Mouse (Mus musculus): Measurements from ENCODE around the gene Vps35.
A peak's percentile ranks its signal among the peaks of the same experiment; 100 is the strongest.

Gene Vps35

DNA sequence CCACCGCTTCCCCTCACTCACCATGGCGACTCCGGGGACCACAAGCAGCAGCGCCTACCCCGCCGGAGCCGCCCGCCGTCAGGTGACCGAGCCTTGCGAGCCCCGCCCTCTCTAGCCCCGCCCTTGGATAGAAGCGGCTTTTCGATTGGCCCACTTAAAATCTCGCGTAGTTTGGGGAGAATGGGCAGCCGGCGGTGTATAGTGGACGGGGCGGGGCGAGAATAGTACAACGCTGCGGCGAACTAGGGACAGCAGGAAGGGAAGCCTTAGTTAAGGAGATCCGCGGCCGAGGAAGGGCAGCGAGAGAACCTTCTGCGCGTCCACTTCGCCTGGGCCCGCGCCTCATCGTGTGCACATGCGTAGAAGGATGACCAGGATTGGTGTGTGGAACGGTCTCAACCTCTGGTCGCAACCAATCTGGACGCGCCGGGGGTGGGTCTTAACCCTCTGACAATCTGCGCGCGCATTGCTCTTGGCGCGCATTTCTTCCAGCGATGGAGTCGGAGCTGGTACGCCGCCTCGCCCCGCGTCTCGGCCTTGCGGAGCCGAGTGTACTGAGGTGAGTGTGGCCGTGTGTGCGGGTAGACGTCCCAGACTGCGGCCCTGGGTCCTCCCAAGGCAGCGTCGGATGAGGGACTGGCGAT is at the start of gene Vps35, which contains the start of gene Orc6:
Gene Vps35 (minus strand): TSS at position 369 of the 644 bp plus-strand sequence.
Gene Orc6 (plus strand): TSS at position 199 of the 644 bp plus-strand sequence.
- peak; percentile 97 for DNase-seq (ENCODE audit: low read depth, low spot score)

DNA sequence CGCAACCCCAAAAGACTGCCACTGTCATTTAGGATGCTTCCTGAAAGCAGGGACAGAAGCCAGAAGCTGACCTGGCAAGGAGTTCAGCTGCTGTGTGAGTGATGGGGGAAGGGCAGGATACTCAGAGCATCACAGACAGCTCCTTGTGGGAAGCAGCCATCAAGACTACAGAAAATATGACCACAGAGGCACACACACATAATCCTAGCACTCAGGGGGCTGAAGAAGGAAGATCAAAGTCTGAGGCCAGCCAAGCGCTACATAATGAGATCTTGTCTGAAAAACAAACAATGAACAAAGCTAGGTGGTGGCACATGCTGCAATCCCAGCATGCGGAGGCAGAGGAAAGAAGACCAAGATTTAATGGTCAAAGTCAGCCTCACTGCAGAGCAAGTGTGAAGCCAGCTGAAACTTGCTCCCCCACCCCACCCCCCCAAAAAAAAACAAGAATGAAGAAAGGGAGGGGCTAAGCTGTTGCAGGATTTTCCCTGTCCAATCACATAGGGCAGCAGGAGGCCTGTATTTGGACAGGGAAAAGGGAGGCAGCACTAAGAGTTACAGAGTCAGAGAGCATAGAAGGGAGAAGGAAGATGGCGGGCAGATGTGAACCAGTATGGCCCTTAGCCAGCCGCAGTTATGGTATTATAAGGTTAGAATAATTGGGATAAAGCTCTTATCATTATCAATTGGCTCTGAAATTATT is 40.4 kb upstream of the Vps35 start:
- peak; percentile 58 for DNase-seq (ENCODE audit: low read depth, low spot score)

GRCm38 (mm10) chr8:85337681-85338080 is 38.1 kb upstream of the Vps35 start:
- DNase-seq (ENCODE audit: low read depth, low spot score), result no peak

- no peak for DNase-seq (ENCODE audit: low read depth, low spot score)
Measured at GRCm38 (mm10) chr8:85336211-85336933, 36.8 kb upstream of the Vps35 start.

GRCm38 (mm10) chr8:85335105-85335504 is 35.5 kb upstream of the Vps35 start:
- DNase-seq (ENCODE audit: low read depth, low spot score), result no peak

- DNase-seq (ENCODE audit: low read depth, low spot score), result no peak
Measured at GRCm38 (mm10) chr8:85329506-85329905, 29.9 kb upstream of the Vps35 start.

GRCm38 (mm10) chr8:85327036-85327435 is 27.4 kb upstream of the Vps35 start:
- no peak for DNase-seq (ENCODE audit: low read depth, low spot score)

DNA sequence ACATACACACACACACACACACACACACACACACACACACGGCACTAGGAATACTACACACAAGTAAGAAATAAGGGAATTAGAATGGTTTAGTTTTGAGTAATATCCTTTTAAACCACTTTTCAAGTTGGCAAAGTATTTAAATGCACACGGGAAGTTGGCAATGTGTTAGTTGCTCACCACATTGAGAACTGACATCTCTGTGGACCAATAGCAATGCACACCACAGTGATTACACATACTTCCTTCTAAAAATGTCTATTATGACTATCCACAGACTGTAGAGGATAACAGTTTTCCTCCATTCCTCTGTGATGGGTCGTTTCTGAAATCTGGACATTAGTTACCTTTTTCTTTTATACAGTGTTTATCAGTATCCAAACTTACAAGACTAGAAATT is 23.5 kb upstream of the Vps35 start:
- no peak for DNase-seq (ENCODE audit: low read depth, low spot score)

GRCm38 (mm10) chr8:85321981-85322380 is 22.4 kb upstream of the Vps35 start:
- DNase-seq (ENCODE audit: low read depth, low spot score), result no peak

- no peak for DNase-seq (ENCODE audit: low read depth, low spot score)
Measured at GRCm38 (mm10) chr8:85318534-85318933, 18.9 kb upstream of the Vps35 start.

DNA sequence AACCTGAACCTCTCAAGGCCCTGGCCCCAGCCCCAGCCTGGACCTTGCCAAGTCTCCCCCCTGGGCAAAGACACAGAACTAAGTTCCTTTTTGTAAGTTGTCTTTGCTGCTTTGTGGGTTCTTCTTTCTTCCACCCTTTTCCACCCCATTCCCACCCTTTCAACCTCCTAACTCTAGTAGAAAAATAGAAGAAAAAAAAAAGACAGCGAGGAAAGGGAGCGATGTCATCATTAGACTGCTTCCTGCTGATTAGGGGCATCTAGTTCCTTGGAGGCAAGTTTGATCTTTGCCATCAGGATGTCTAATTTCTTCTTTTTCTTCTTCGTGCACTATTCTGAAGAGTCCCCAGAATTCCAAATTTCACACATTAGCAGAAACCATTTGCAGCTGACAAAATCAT is 13.4 kb upstream of the Vps35 start:
- no peak for DNase-seq (ENCODE audit: low read depth, low spot score)

GRCm38 (mm10) chr8:85311743-85312142 is 12.1 kb upstream of the Vps35 start:
- DNase-seq (ENCODE audit: low read depth, low spot score), result peak; percentile 12

GRCm38 (mm10) chr8:85308564-85308963 is 9.0 kb upstream of the Vps35 start:
- no peak for DNase-seq (ENCODE audit: low read depth, low spot score)

GRCm38 (mm10) chr8:85303531-85303930 is 3.9 kb upstream of the Vps35 start:
- DNase-seq (ENCODE audit: low read depth, low spot score), result no peak

DNA sequence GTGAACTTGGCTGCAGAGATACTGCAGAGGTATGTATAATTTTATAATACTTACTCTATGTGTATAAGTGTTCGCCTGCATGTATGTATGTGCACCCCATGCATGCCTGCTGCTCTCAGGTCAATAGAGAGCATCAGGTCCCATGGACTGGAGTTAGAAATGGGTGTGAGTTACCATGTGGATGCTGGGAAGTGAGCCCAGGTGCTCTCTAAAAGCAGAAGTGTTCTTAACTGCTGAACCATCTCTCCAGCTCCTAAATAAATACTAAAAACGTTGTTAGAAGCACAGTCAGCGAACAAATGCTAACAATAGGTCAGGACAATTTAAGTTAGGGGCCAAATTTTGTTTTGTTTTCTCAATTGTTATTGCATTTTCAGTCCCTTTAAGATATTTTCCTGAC is 3.3 kb upstream of the Vps35 start:
- no peak for DNase-seq (ENCODE audit: low read depth, low spot score)

- no peak for DNase-seq (ENCODE audit: low read depth, low spot score)
Measured at GRCm38 (mm10) chr8:85301941-85302340, 2.3 kb upstream of the Vps35 start.

DNA sequence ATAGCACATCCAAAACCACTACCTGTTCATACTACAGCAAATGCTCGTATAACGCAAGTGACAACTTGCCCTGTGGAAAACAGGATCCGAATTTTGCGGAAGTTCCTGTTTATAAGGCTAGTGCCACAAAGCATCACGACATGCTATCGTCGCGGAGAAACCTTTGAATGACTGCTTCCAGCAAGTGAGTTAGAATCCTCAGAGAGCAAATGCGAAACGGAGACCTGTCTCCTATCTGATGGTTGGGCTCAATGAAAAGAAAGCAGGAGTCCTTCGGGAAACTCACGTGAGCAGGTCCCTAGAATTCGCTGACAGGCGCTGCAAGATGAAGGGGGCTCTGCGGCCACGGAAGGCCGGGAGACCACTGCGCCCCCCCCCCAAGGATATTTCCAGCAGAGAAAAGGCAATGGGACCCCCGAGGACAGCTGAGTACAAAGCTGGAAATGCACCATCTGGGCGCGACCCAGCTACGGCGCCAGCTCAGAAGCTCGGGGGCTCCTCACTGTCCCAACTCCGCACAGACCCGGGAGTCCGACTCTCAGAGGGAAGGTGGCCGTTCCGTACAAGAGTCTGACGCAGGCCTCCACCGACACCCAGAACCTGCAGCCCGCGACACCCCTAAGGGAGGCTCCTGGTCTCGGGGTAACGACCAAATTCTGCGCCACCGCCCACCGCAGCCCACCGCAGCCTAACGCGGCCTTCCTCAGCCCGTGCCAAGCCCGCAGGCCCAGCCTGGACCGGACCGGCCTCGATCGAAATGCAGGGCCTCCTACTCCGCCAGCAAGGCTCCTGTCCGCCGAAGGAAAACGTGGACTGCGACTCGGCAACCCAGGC is 785 bp downstream of the Vps35 start:
- peak; percentile 12 for DNase-seq (ENCODE audit: low read depth, low spot score)

GRCm38 (mm10) chr8:85286846-85287245 is 12.8 kb downstream of the Vps35 start:
- no peak for DNase-seq (ENCODE audit: low read depth, low spot score)

GRCm38 (mm10) chr8:85227297-85227696 is 72.3 kb downstream of the Vps35 start:
- no peak for DNase-seq (ENCODE audit: low read depth, low spot score)

DNA sequence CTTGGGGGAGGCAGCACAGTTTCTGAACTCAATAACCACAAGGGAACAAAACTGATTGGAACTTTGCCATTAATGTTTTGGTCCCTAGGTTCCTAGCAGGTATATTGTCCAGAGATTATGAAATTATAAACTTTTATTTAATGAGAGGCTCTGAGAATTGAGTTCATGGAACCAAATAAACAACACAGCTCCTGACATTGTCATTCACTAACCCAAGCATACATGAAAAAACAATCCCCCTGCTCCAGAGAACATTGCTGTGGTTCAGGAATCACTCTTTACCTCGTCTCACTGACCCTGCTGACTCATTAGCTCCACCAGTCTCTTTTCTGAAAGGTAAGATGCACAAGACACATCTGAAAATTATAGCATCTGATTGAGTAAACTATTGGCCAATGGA is 73.9 kb downstream of the Vps35 start, which contains the start of gene Olfr371:
Gene Olfr371 (plus strand): TSS at position 301 of the 400 bp plus-strand sequence.
- no peak for DNase-seq (ENCODE audit: low read depth, low spot score)

DNA sequence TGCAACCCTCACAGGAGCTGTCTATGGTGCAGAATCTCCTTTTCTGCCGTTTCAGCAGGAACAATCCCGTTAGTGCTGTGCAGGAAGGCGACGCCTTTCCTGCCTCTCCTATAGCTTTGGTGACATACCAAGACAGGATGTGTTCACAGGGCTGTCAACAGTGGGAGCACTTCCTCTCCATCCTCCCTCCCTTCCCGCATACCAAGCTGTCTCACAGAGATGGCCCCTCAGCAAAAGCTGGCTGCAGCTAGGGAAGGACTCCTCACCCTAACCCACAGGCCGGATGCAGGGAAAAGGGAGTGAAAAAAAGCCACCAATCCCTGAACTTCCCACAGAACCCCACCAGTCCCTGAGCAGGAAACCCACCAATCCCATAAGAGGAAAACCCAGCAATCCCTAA is 78.6 kb downstream of the Vps35 start:
- DNase-seq (ENCODE audit: low read depth, low spot score), result peak; percentile 19

DNA sequence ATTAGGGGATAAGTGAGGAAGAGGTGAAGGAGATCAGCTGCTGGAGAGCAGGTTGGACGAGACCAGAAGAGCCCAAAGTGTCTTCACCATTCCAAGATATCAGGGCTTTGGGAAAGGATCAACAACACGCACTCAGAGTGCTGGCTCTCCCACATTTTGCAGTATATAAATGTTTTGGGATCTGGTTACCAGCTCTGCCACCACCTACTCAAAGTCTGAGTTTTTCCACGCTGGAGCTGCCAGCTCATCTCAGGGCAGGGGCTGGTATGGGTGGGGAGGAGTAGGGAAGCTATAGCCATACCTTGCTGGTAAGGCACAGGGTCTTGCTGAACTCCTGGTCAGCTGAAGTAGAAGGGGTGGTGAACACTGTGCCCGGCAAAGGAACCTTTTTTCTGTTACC is 79.4 kb downstream of the Vps35 start:
- DNase-seq (ENCODE audit: low read depth, low spot score), result no peak
